Mouse (Mus musculus) bone marrow macrophage, adult 2 months (primary cell): ENCODE data around the gene Pth. TPM values are rescaled to one million over a fixed set of nuclear protein-coding genes. Genes with fewer than 3 reads are reported as not detected.

Experiments
- H3K27ac ChIP-seq: 2 replicates; pipeline ENCODE4 v1.5.1; 2012; ENCODE audit warnings: low read depth, low read length; ENCODE audit not compliant: insufficient read depth
- H3K4me1 ChIP-seq: 2 replicates; pipeline ENCODE4 v1.6.1; 2012; ENCODE audit warnings: low read length; ENCODE audit not compliant: control insufficient read depth, insufficient read depth
- H3K4me3 ChIP-seq: 2 replicates; pipeline ENCODE4 v1.5.1; 2012; ENCODE audit warnings: mild to moderate bottlenecking, low read length, moderate library complexity; ENCODE audit not compliant: insufficient read depth
- CTCF ChIP-seq: IDR thresholded peaks from 2 replicates; pipeline ENCODE4 v1.5.1; 2012; ENCODE audit warnings: low read depth, mild to moderate bottlenecking, low read length, moderate library complexity
- POLR2A ChIP-seq: IDR thresholded peaks from 2 replicates; pipeline ENCODE4 v1.6.1; 2012; ENCODE audit warnings: mild to moderate bottlenecking, low read depth, low read length, borderline replicate concordance
- polyA plus RNA-seq: library from polyadenylated mRNA; stranded (reverse); fragments of >200 nt; gene quantifications from 2 replicates; pipeline ENCODE4 v1.2.4, GENCODE M21; 2012; ENCODE audit not compliant: missing spikeins, insufficient read depth, insufficient read length

Pth gene
- not detected in 2 replicates for polyA plus RNA-seq

GRCm38 (mm10) chr7:113388470-113388869 lies at the start of gene Pth:
Gene Pth (minus strand): TSS chr7:113388570.
- TF ChIP-seq CTCF (no peak), POLR2A (no peak)
- Histone ChIP-seq H3K4me1 (no peaks in the 10 kb centered on the region), H3K27ac (no peak within 1 kb of the TSS), H3K4me3 (no peak within 1 kb of the TSS)

- Histone ChIP-seq H3K4me1 (no peaks in the 10 kb centered on the region), H3K4me3 (no peak overlapping the region), H3K27ac (no peak overlapping the region)
- TF ChIP-seq POLR2A (no peak), CTCF (no peak)
Measured at GRCm38 (mm10) chr7:113436312-113436711, 47.9 kb upstream of the Pth start.

GRCm38 (mm10) chr7:113434286-113434685 lies 45.9 kb upstream of the Pth start:
- H3K4me3 ChIP-seq = no peak overlapping the region
- TF ChIP-seq POLR2A (no peak), CTCF (peak; percentile 59; the same call in 1 of the 2 replicates)
- H3K27ac ChIP-seq = no peak overlapping the region
- H3K4me1 ChIP-seq = no peaks in the 10 kb centered on the region

GRCm38 (mm10) chr7:113433451-113433850 lies 45.1 kb upstream of the Pth start:
- H3K4me3 ChIP-seq = no peak overlapping the region
- H3K27ac ChIP-seq = no peak overlapping the region
- TF ChIP-seq CTCF = no peak
- no peak for TF ChIP-seq POLR2A
- no peaks in the 10 kb centered on the region for H3K4me1 ChIP-seq

- Histone ChIP-seq H3K4me1 (no peaks in the 10 kb centered on the region), H3K27ac (no peak overlapping the region), H3K4me3 (no peak overlapping the region)
- TF ChIP-seq CTCF (no peak), POLR2A (no peak)
Measured at GRCm38 (mm10) chr7:113432891-113433290, 44.5 kb upstream of the Pth start.

GRCm38 (mm10) chr7:113420771-113421170 lies 32.4 kb upstream of the Pth start:
- Histone ChIP-seq H3K27ac (no peak overlapping the region), H3K4me3 (no peak overlapping the region), H3K4me1 (peaks cover 8% of the 10 kb centered on the region)
- TF ChIP-seq CTCF = no peak

- TF ChIP-seq POLR2A (no peak), CTCF (no peak)
- no peak overlapping the region for H3K27ac ChIP-seq
- H3K4me1 ChIP-seq = peaks cover 8% of the 10 kb centered on the region
- H3K4me3 ChIP-seq = no peak overlapping the region
Measured at GRCm38 (mm10) chr7:113419070-113419782, 30.9 kb upstream of the Pth start.

- TF ChIP-seq CTCF (no peak), POLR2A (no peak)
- H3K4me1 ChIP-seq = peaks cover 8% of the 10 kb centered on the region
- H3K4me3 ChIP-seq = no peak overlapping the region
- no peak overlapping the region for H3K27ac ChIP-seq
Measured at GRCm38 (mm10) chr7:113416536-113416935, 28.2 kb upstream of the Pth start.

GRCm38 (mm10) chr7:113415256-113415655 lies 26.9 kb upstream of the Pth start:
- H3K4me1 ChIP-seq = peaks cover 8% of the 10 kb centered on the region
- no peak overlapping the region for H3K27ac ChIP-seq
- TF ChIP-seq POLR2A = no peak
- no peak overlapping the region for H3K4me3 ChIP-seq

- no peaks in the 10 kb centered on the region for H3K4me1 ChIP-seq
- TF ChIP-seq CTCF (0 out of 2 replicates have a peak, but pooled peaks have one; percentile 19), POLR2A (no peak)
- H3K4me3 ChIP-seq = no peak overlapping the region
- no peak overlapping the region for H3K27ac ChIP-seq
Measured at GRCm38 (mm10) chr7:113408712-113409111, 20.3 kb upstream of the Pth start.

GRCm38 (mm10) chr7:113398083-113398482 lies 9.7 kb upstream of the Pth start:
- Histone ChIP-seq H3K27ac (no peak overlapping the region), H3K4me3 (no peak overlapping the region), H3K4me1 (no peaks in the 10 kb centered on the region)
- no peak for TF ChIP-seq CTCF
- TF ChIP-seq POLR2A = no peak
